Mouse (Mus musculus) lung, postnatal 36 days (tissue): ENCODE data around the gene Mapk1.

Experiments used
- DNase-seq: peaks from one replicate; pipeline ENCODE4 v3.0.0; 2022; ENCODE audit warnings: mixed read lengths

The Mapk1 gene

DNA sequence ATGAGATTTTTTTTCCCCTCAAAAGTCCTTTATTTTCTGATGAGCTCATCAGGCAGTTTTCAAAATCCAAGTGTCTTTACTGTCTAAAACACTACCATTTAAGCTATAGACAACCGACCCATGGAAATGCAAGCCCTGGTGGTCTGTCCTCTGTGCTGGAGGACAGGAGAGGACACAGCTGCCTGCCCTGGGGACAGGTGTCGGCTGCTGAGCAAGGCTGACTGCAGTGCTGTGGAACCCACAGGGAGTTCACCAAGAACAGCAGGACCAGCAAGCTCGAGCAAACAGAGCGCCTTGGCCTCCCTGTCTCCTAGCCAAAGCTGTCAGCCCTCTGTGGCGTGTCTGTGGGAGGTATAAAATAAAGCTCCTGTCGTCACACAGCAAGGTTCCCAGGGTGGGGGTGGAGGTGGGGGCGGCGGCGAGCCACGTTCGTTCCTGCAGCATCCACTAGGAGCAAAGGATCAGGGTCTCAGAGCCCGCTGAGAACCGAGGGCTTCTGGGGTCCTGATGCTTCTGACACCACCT is 103.5 kb downstream of the Mapk1 start:
- no peak for DNase-seq

DNA sequence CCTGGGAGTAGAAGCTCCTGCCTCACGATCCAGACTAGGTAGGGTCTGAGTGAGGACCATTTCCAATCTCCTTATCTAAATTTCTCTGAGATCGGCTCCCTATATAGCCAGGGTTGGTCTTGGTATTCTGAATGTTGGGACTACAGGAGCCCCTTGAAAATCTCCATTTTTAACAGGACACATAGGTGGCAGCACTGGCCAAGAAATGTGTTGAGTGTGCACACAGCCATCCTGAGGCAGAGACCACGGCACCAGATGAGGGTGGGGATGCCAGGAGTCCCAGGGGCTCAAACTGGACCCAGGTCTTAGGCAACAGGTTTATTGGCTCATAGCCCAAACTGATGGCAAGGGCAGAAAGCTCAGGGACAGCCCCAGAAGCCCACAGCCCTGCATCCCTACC is 105.2 kb downstream of the Mapk1 start:
- no peak for DNase-seq

DNA sequence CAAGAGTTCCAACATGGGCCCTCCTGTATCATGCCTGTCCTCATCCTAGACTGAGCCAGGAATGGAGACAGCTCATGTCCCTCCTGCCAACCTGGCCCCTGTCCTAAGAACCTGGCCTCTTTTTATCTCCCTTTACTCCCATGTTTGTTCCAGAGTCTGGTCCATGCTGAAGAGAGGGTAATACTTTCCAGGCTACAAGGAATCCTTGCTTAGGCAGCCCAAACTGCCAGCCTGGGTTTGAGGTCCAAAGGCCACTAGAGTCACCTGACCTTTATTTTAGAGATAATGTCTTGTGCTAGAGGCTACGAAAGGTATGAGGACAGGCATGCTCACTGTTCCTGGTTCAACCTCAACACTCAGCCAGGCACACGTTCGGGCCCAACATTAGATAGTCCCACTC is 113.8 kb downstream of the Mapk1 start:
- no peak for DNase-seq
